Mouse (Mus musculus) neutrophil, adult 5-6 weeks (primary cell): ENCODE results near the gene Kpna6. TPM values are rescaled to one million over a fixed set of nuclear protein-coding genes. Genes with fewer than 3 reads are reported as not detected.
A peak's percentile ranks its signal among the peaks of the same experiment; 100 is the strongest.

ENCODE experiments used
- ATAC-seq: fragments of 151-379, 151-347 bp; 2 replicates; pipeline ENCODE4 v1.8.0; 2017; ENCODE audit warnings: mild to moderate bottlenecking, moderate TSS enrichment; ENCODE audit not compliant: insufficient number of reproducible peaks, poor library complexity, low FRiP score, severe bottlenecking; ENCODE audit errors: extremely low read depth
- total RNA-seq: library from RNA; stranded (forward); fragments of 200-1000 nt; gene quantifications from 2 replicates; pipeline ENCODE4 v1.2.3, GENCODE M21; 2017

Kpna6 gene
- total RNA-seq, 1 experiment from 2014 or later = 27.9 TPM

DNA sequence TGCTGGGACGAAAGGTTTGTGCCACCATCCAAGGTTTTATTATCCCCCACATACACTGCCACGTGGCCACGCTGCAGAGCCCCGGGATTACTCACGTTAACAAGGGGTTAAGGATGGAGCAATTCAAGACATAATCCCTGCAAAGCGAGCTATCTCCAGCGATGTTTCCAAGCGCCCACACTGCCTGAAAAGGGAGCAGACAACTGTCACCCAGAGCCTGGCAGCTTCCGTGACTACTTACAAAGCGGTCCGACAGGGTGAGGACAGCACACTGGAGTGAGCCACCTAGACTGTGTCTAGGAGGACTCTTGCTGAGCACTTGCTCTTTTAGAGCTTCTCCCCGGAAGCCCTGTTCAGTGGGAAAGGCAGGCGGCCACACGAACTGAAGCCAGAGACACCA lies 17.8 kb downstream of the Kpna6 start:
- no peak for ATAC-seq

DNA sequence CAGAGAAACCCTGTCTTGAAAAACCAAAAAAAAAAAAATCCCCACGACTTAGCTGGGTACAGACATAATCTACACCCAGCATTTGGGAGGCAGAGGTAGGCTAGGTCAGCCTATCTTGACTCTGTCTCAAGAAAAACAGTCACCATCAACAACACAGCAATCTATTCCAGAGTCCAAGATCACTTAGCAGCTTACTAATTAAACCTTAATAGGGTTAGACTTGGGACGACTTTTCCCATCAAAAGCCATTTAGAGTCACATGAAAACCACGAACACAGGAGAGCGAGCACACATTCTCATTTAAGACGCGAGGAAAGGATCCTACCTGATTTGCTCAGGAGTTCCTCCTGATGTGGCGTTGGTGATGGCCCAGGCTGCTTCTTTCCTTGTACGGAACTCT lies 22.2 kb downstream of the Kpna6 start:
- no peak for ATAC-seq

DNA sequence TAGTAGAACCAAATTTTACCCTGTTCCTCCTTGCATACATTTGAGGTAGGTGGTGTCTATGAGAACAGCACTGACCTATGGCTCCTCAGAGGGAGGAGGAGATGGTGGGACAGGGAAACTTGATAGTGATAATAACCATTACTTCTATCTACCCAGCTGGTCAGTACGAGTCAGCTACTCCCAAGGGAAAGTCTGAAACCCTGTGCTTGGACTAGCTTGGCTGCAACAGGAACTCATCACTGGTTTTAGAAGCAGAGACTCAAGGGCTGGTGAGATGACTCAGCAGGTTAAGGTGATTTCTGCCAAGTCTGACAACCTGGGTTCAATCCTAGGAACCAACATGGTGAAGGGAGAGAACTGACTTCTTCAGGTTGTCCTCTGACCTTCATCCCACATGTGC lies 23.9 kb downstream of the Kpna6 start:
- no peak for ATAC-seq

DNA sequence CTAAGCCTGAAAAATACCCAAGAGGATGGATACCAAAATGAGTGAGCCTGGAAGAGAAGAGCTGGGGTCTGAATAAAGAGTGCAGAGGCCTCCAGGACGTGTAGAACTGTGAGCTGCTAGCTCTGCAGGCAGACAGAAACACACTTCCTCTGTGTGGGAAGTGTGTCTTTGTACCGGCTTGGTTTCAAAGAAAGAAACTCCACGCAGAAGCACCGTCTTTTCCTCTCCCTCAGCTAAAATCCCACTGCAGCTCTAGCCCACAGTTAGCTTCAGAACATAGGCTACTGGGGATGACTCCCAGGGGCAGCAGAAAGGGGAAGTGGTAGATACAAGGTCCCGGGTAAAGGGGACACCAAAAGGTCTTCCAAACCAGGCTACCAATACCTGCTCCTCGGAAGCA lies 27.4 kb downstream of the Kpna6 start:
- ATAC-seq = no peak

- no peak for ATAC-seq
Observed at GRCm38 (mm10) chr4:129641756-129642155, 30.8 kb downstream of the Kpna6 start.

DNA sequence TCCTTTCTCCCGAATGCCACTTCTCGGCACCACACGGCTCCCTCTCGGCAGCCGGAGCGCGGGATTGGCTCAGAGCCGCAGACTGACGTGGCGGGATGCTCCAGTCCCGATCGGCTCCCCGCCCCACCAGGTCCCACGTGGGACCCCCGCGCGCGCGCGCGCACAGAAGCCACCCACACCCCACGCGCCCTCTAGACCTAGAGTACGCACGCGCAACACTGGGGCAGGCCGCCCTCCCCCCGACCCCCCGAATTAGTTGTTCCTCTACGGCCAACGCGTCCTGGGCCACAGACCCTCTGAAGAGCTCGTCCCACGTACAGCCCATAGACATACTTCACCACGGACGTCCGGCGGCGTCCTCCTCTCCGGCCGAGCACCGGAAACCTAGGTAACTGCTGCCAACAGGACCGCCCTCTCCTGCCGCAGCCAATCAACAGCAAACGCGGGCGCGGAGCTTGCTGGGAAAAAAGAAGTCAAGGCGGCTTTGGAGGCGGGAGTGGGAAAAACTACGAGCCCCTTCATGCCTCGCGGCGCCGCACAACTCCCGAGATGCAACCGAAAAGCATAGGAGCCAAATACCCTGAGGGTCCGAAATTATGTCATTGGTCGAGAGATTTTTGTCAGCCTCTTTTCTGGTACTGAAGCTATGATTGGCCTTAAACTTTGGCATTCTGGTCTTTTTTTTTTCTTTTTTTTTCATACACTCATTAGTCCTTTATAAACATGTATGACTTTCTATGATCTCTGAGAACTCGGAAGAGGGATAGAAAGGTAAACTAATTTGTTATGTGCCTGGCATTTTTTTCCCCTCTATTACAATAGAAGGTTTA lies 31.7 kb downstream of the Kpna6 start, which contains the start of gene Txlna:
Gene Txlna, minus strand, starts transcription at position 428 of the 830 bp plus-strand sequence.
- peak; percentile 92 for ATAC-seq

DNA sequence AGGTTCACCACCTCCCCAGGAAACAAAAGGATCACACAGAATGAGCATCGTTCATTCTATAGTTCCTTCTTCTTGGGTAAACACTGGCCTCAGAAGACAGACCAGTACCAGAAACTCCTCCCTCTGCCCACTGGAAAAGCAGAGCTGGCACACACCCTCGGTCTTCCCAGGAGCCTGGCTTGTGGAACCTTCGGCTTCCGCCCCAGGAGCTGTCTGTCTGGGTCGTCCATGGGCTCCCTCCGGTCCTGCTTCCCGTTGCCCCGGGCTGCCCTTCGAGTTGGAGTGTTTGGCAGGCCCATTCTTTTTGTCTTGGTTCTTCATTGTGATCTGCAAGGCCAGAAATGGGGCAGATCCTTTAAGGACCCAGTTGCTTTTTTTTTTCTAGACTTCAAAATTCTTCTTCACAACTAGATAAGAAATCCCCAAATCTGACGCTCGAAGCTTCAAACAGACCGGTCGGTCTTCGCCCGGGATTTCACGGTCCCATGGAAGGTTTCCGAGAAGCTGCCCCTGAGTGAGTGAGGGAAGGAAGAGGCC lies 32.4 kb downstream of the Kpna6 start:
- ATAC-seq = no peak

GRCm38 (mm10) chr4:129639221-129639620 lies 33.3 kb downstream of the Kpna6 start:
- ATAC-seq = no peak

DNA sequence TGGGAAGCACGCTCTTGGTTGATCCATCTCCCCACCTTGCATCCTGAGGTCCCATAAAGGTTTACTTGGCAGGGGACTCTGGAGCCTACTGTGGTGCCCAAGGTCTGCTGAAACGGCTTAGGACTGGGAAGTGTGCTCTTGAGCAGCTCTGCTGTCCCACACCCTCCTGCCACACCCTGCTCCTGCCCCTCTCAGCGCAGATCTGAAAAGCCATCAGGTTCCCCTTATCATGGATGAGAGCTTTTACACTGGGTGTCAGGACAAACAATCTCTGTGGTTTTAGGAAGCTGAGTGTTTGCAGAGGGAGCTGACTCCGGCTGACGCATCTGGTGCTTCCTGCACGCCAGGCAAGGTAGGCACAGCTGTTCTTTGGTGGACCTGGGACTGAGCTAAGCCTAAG lies 38.7 kb downstream of the Kpna6 start:
- ATAC-seq = no peak

- ATAC-seq = no peak
Observed at GRCm38 (mm10) chr4:129631867-129632266, 40.7 kb downstream of the Kpna6 start.

DNA sequence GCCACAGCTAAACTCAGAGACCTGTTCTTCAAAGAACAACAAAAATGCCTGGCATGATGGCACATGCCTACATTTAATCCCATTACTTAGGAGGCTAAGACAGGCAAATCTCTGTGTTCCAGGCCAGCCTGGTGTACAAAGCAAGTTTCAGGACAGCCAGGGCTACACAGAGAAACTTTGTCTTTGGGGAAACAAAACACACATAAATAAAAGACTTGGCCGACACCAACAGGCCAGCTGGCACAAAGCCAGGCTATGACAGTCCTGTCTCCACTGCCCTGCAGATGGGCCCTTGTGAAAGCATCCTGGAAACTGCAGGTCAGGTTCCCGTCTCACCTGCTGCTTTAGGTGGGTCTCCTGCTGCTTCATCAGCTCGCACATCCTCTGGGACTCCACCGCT lies 41.6 kb downstream of the Kpna6 start:
- no peak for ATAC-seq

DNA sequence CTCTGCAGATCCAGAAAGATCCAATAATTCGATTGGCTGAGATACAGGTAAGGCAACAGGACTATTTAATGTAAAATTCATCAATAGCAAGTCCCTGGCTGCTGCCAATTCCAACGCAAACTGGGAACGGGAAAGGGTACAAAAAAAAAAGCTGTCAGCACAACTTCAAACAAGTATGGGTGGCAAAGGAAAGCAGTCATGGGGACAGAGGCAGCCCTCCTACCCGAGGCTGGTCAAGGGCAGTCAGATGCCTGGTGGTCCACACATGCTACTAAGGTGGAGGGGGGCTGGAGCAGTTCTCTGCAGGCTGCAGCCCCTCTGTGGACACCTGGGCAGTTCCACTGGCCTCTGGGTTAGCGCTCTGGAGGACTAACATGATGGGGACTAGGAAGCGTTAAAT lies 46.5 kb downstream of the Kpna6 start:
- no peak for ATAC-seq

DNA sequence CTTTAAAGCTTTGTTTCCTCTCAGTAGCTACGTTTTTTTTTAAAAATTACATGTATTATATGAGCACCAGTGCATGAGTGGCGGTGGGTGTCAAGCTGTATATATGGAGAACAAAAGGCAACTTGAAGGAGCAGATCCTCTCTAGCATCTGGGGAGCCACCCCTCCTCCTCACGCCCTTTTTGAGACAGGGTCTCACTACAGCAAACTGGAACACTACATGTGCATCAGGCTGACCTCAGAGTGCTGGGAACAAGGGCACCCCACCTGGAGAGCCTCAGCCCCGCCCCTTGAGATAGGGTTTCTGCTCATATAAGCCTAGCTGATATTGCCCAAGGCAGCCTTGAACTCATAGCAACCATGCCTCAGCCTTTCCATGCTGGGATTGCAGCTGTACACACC lies 47.1 kb downstream of the Kpna6 start:
- no peak for ATAC-seq

DNA sequence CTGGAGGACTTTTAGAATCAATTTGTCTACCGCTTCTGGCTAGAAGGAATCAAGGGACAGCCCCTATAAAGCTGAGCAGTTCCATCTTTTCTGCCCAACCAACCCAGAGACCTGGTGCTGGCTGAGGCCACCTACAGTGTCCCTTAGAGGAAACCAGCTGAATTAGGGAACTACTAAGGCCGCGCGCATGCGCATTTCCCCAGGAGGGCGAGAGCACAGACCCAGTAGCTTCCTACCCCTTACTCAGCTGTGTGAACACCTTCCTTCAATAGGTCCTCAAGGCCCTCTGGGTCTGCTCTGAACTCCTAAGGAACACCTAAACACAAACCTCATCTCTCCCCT lies 47.6 kb downstream of the Kpna6 start:
- ATAC-seq = peak; percentile 69

- peak; percentile 88 for ATAC-seq
Observed at GRCm38 (mm10) chr4:129624281-129625028, 48.1 kb downstream of the Kpna6 start.

DNA sequence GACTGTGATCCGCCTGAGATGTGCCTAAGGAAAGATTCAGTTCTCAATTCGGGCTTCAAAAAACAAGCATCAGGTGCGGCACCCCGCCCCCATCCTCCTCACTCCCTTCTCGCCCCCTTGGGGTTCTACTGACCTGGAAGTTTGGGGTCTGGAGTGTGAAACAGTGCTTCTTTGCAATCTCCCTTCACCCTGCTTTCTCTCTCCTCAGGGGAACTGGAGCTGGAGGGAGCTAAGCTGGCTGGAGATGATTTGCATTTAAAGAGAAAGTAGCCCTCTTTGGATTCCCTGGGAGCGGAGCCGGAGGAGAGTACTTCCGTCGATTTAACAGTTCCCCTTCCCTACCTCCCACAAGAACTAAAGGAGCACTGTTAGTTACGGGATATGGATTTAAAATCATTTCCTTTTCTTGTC lies 48.9 kb downstream of the Kpna6 start, which contains the start of gene Ccdc28b:
Gene Ccdc28b, minus strand, starts transcription at position 267 of the 411 bp plus-strand sequence.
- no peak for ATAC-seq

- no peak for ATAC-seq
Observed at GRCm38 (mm10) chr4:129622803-129623535, 49.6 kb downstream of the Kpna6 start.

DNA sequence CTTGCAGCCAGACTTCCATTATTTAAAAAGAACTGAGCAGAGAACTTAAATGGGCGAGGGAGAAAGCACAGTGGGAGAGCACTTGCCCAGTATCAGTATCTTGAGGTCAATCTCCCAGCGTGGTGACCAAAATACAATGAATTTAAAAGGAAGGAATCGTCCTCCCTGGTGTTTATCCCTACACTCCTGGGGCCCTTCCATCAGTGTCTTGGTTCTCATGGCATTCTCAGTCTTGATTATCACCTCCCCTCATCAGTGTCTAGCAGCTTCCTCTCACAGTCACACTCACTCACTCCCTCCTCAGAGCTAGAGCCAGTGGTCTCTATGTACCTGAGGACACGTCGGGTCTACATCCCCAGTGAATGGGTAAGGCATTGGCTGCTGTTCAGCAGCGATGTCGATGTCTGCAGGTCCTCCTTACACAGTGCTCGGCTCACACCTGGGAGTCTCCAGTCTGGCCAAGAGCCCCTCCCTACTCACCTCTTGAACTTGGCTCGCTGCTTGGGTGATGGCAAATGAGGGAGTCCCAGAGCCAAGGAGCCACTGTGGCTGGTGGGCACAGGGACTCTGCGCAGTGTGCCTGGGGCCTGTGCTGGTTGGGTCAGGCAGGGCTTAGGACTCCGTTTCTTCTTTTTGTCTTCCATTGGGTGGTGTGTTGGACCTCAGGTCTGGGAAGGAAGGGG lies 50.3 kb downstream of the Kpna6 start:
- no peak for ATAC-seq
